Mouse (Mus musculus) E14TG2a.4 (cell line): ENCODE data around the gene Gm10447.
"Not testable (repeated sequence)": the region's sequence is repeated elsewhere in the genome, so short reads cannot be mapped to it uniquely, and the experiment has no call there.

ENCODE experiments used
- CTCF ChIP-seq: conservative IDR thresholded peaks from 2 replicates; pipeline ENCODE4 v1.5.1; 2014; ENCODE audit warnings: low read length
- NANOG ChIP-seq: IDR thresholded peaks from 2 replicates; pipeline ENCODE4 v1.6.1; 2014; ENCODE audit warnings: borderline replicate concordance, low read length, mixed read lengths

DNA sequence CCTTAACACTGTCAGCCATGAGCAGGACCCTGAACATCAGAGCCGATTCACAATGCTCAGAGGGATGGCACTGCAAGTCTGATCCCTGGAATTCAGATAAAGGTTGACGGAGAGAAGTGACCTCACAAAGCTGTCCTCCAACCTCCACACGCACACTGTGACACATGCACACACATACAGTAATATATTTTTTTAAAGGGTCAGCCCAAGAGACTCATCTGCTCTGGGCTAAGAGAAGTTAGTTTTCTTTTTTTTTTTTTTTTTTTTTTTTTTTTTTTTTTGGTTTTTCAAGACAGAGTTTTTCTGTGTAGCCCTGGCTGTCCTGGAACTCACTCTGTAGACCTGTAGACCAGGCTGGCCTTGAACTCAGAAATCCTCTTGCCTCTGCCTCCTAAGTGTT is 30.0 kb downstream of the Gm10447 start:
- TF ChIP-seq CTCF, NANOG: not testable (repeated sequence)
